Mouse (Mus musculus): Measurements from ENCODE around the gene Cemip2.
"Not testable (repeated sequence)": the region's sequence is repeated elsewhere in the genome, so short reads cannot be mapped to it uniquely, and the experiment has no call there.

Gene Cemip2

GRCm38 (mm10) chr19:21818021-21818725, 40.0 kb downstream of the Cemip2 start:
- no peak for DNase-seq

GRCm38 (mm10) chr19:21819585-21819984, 41.4 kb downstream of the Cemip2 start:
- no peak for DNase-seq

GRCm38 (mm10) chr19:21820126-21820525, 42.0 kb downstream of the Cemip2 start:
- no peak for DNase-seq

GRCm38 (mm10) chr19:21821877-21822276, 43.7 kb downstream of the Cemip2 start:
- no peak for DNase-seq

- no peak for DNase-seq
These were observed 46.0 kb downstream of the Cemip2 start for GRCm38 (mm10) chr19:21824146-21824545.

- no peak for DNase-seq
These were observed 47.2 kb downstream of the Cemip2 start for GRCm38 (mm10) chr19:21825128-21825885.

GRCm38 (mm10) chr19:21833416-21833992, 55.4 kb downstream of the Cemip2 start:
- no peak for DNase-seq

- no peak for DNase-seq
These were observed 56.8 kb downstream of the Cemip2 start for GRCm38 (mm10) chr19:21834952-21835351.

- no peak for DNase-seq
These were observed 72.6 kb downstream of the Cemip2 start for GRCm38 (mm10) chr19:21850721-21851120.

GRCm38 (mm10) chr19:21854526-21855228, 76.5 kb downstream of the Cemip2 start:
- no peak for DNase-seq

GRCm38 (mm10) chr19:21855421-21856128, 77.4 kb downstream of the Cemip2 start:
- no peak for DNase-seq

- no peak for DNase-seq
These were observed 80.8 kb downstream of the Cemip2 start for GRCm38 (mm10) chr19:21858846-21859521.

- DNase-seq, result no peak
These were observed 82.0 kb downstream of the Cemip2 start for GRCm38 (mm10) chr19:21860132-21860531.

- DNase-seq, result no peak
These were observed 82.8 kb downstream of the Cemip2 start for GRCm38 (mm10) chr19:21860894-21861293.

GRCm38 (mm10) chr19:21862289-21862990, 84.3 kb downstream of the Cemip2 start:
- DNase-seq, result no peak

- DNase-seq, result no peak
These were observed 85.1 kb downstream of the Cemip2 start for GRCm38 (mm10) chr19:21862991-21863931.

GRCm38 (mm10) chr19:21865242-21866055, 87.3 kb downstream of the Cemip2 start:
- DNase-seq, result no peak

- DNase-seq, result no peak
These were observed 88.0 kb downstream of the Cemip2 start for GRCm38 (mm10) chr19:21866094-21866493.

- DNase-seq, result not testable (repeated sequence)
These were observed 88.6 kb downstream of the Cemip2 start for GRCm38 (mm10) chr19:21866756-21867155.

Data from thymus, postnatal 14 days (tissue).